Mouse (Mus musculus): ENCODE results near the gene Ptges3. TPM values are rescaled to one million over a fixed set of nuclear protein-coding genes. Genes with fewer than 3 reads are reported as not detected.
A peak's percentile ranks its signal among the peaks of the same experiment; 100 is the strongest.
"Not testable (repeated sequence)": the region's sequence is repeated elsewhere in the genome, so short reads cannot be mapped to it uniquely, and the experiment has no call there.

The Ptges3 gene
- polyA plus RNA-seq, 1 experiment: 168 TPM

DNA sequence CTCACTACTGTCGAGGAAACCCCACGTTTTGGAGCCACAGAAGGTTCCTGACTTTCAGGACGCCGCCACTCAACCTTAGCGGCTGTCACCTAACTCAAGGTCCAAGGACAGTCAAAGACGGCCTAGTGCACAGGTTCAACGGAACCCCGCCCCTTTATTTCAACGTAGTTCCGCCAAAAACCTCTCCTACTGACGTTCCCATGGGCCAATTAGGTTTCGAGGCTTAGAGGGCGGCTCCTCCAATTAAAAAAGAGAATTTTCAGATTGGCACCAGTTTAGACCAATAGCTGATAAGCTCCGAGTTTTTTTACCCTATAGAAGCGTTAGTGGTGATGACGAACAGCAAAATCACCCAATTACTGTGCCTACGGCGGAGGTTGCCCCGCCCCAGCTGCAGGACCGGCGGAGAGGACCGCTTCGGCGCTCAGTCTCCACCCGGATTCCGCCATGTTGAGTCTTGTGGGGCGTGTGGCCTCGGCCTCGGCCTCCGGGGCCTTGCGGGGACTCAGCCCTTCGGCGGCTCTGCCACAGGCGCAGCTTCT is 24.2 kb downstream of the Ptges3 start, which contains the start of gene Atp5b:
Atp5b (plus strand) TSS at position 394 of the 542 bp plus-strand sequence.
- Histone ChIP-seq H3K4me1 (ENCODE audit: control insufficient read depth, insufficient read depth, low read length) (no peaks in the 10 kb centered on the region; the same call in 1 of the 2 replicates), H3K27ac (ENCODE audit: control insufficient read depth, insufficient read depth, low read depth, low read length, poor library complexity) (peak within 1 kb of the TSS; percentile 83), H3K4me3 (replicated peaks; ENCODE audit: control insufficient read depth, low read depth, low read length) (peak within 1 kb of the TSS; percentile 96)
- under 1% methylated on average over 34 of the region's 34 CpGs for WGBS
- peak; percentile 96; the same call in 1 of the 2 replicates for TF ChIP-seq POLR2A (IDR thresholded peaks at IDR 0.05; ENCODE audit: borderline replicate concordance, control insufficient read depth, low read depth, low read length)
- TF ChIP-seq CTCF (IDR thresholded peaks at IDR 0.05; ENCODE audit: control insufficient read depth, insufficient read depth, low read length): no peak

DNA sequence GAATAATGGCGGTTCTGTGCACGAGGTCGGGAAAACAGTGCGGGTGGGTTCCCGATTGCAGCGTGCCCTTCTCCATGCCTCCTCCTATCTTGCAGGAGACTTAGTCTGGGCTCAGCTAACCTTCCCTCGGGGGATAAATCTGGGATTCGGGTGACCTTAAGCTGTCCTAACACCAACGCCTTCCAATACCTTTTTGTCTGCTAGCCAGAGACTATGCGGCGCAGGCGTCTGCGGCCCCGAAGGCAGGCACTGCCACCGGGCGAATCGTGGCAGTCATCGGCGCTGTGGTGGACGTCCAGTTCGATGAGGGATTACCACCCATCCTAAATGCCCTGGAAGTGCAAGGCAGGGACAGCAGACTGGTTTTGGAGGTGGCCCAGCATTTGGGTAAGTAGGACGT is 24.9 kb downstream of the Ptges3 start:
- Histone ChIP-seq H3K4me1 (ENCODE audit: control insufficient read depth, insufficient read depth, low read length) (no peaks in the 10 kb centered on the region; the same call in 1 of the 2 replicates), H3K4me3 (replicated peaks; ENCODE audit: control insufficient read depth, low read depth, low read length) (peak overlapping the region; percentile 96), H3K27ac (ENCODE audit: control insufficient read depth, insufficient read depth, low read depth, low read length, poor library complexity) (peak overlapping the region; percentile 83)
- TF ChIP-seq CTCF (IDR thresholded peaks at IDR 0.05; ENCODE audit: control insufficient read depth, insufficient read depth, low read length): no peak
- TF ChIP-seq POLR2A (IDR thresholded peaks at IDR 0.05; ENCODE audit: borderline replicate concordance, control insufficient read depth, low read depth, low read length): no peak
- WGBS: under 1% methylated on average over 22 of the region's 22 CpGs

GRCm38 (mm10) chr10:128084160-128084559 is 25.4 kb downstream of the Ptges3 start:
- Histone ChIP-seq H3K4me1 (ENCODE audit: control insufficient read depth, insufficient read depth, low read length) (no peaks in the 10 kb centered on the region; the same call in 1 of the 2 replicates), H3K4me3 (replicated peaks; ENCODE audit: control insufficient read depth, low read depth, low read length) (peak overlapping the region; percentile 96), H3K27ac (ENCODE audit: control insufficient read depth, insufficient read depth, low read depth, low read length, poor library complexity) (no peak overlapping the region)
- TF ChIP-seq POLR2A (IDR thresholded peaks at IDR 0.05; ENCODE audit: borderline replicate concordance, control insufficient read depth, low read depth, low read length) (no peak), CTCF (IDR thresholded peaks at IDR 0.05; ENCODE audit: control insufficient read depth, insufficient read depth, low read length) (no peak)
- WGBS: 0% methylated on average over 3 of the region's 3 CpGs

DNA sequence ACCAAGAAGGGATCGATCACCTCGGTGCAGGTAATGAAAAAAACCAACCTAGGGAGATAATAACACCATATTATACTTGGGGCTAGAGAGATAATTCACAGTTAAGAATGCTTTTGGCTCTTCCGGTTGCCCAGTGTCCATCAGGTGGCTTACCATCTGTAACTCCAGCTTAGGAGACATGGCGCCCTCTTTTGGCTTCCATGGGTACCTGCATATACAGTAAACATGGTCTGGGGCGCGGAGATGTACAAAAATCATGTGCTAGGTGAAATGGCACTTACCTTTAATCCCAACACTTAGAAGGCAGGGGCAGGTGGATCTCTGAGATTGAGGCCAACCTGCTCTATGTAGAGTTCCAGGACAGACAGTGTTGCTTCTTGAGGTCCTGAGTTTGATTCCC is 27.6 kb downstream of the Ptges3 start:
- WGBS: 65% methylated on average over 6 of the region's 6 CpGs
- Histone ChIP-seq H3K4me1 (ENCODE audit: control insufficient read depth, insufficient read depth, low read length) (no peaks in the 10 kb centered on the region; the same call in 1 of the 2 replicates), H3K4me3 (replicated peaks; ENCODE audit: control insufficient read depth, low read depth, low read length) (no peak overlapping the region), H3K27ac (ENCODE audit: control insufficient read depth, insufficient read depth, low read depth, low read length, poor library complexity) (no peak overlapping the region)
- TF ChIP-seq POLR2A (IDR thresholded peaks at IDR 0.05; ENCODE audit: borderline replicate concordance, control insufficient read depth, low read depth, low read length) (no peak), CTCF (IDR thresholded peaks at IDR 0.05; ENCODE audit: control insufficient read depth, insufficient read depth, low read length) (peak; percentile 40)

- 73% methylated on average over 2 of the region's 2 CpGs for WGBS
These were observed 28.5 kb downstream of the Ptges3 start for GRCm38 (mm10) chr10:128087216-128087615.

GRCm38 (mm10) chr10:128088181-128088580 is 29.4 kb downstream of the Ptges3 start:
- WGBS: 90% methylated on average over 5 of the region's 5 CpGs
- Histone ChIP-seq H3K4me1 (ENCODE audit: control insufficient read depth, insufficient read depth, low read length) (no peaks in the 10 kb centered on the region; the same call in 1 of the 2 replicates), H3K4me3 (replicated peaks; ENCODE audit: control insufficient read depth, low read depth, low read length) (no peak overlapping the region), H3K27ac (ENCODE audit: control insufficient read depth, insufficient read depth, low read depth, low read length, poor library complexity) (no peak overlapping the region)
- TF ChIP-seq CTCF (IDR thresholded peaks at IDR 0.05; ENCODE audit: control insufficient read depth, insufficient read depth, low read length): no peak
- TF ChIP-seq POLR2A (IDR thresholded peaks at IDR 0.05; ENCODE audit: borderline replicate concordance, control insufficient read depth, low read depth, low read length): no peak

More at GRCm38 (mm10) chr10:128087216-128087615, 28.5 kb downstream of the Ptges3 start:
- not testable (repeated sequence) for H3K4me3 ChIP-seq (replicated peaks; ENCODE audit: control insufficient read depth, low read depth, low read length); H3K4me1 ChIP-seq (ENCODE audit: control insufficient read depth, insufficient read depth, low read length); H3K27ac ChIP-seq (ENCODE audit: control insufficient read depth, insufficient read depth, low read depth, low read length, poor library complexity)

GRCm38 (mm10) chr10:128089842-128090241 is 31.1 kb downstream of the Ptges3 start:
- 60% methylated on average over 5 of the region's 5 CpGs for WGBS
- Histone ChIP-seq H3K27ac (ENCODE audit: control insufficient read depth, insufficient read depth, low read depth, low read length, poor library complexity) (no peak overlapping the region), H3K4me3 (replicated peaks; ENCODE audit: control insufficient read depth, low read depth, low read length) (no peak overlapping the region), H3K4me1 (ENCODE audit: control insufficient read depth, insufficient read depth, low read length) (peaks cover 1% of the 10 kb centered on the region; the same call in 1 of the 2 replicates)
- no peak for TF ChIP-seq CTCF (IDR thresholded peaks at IDR 0.05; ENCODE audit: control insufficient read depth, insufficient read depth, low read length)
- TF ChIP-seq POLR2A (IDR thresholded peaks at IDR 0.05; ENCODE audit: borderline replicate concordance, control insufficient read depth, low read depth, low read length): no peak

DNA sequence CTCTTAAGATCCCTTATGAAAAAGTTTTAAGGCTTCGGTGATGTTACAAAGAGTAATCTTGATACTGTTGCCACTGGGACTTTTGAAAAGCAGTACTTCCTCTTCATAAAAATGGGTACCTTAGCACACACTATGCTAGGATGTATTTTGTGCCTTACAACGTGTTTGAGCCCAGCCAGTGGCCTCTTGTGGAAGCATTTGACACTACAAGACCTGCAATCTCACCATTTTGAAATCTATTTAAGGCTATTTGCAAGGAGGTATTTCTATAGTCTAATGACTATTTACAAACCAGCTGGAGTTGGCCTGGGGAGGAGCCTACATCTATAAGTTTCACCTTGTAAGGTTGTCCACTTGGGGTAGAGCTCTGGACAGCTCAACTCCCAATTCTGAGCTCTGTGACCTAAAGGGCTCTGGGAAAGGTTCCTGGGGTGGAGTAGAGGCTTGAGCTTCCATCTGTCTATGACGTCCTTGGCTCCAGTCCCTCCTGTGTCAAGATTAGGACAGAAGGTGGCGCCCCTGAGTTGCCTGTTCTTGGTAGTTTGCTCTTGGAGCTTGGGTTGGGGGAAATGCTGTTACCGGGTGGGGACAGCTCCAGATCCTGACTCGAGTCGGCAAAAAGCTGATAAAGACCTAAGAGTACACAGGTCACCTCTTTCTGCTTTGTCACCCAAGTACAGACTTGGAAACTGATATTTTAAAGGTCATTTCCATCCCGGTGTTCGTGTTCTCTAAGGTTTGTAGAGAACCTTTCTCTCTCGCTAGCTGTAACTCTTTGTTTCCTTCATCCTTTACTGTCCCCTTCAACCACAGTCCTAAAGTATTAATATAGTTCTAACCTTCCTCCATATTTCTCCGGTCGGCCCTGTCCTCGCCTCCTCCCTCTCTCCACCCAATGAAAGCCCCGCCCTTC is 32.2 kb downstream of the Ptges3 start:
- TF ChIP-seq CTCF (IDR thresholded peaks at IDR 0.05; ENCODE audit: control insufficient read depth, insufficient read depth, low read length) (peak; percentile 85), POLR2A (IDR thresholded peaks at IDR 0.05; ENCODE audit: borderline replicate concordance, control insufficient read depth, low read depth, low read length) (no peak)
- 1% methylated on average over 14 of the region's 14 CpGs for WGBS
- Histone ChIP-seq H3K4me3 (replicated peaks; ENCODE audit: control insufficient read depth, low read depth, low read length) (peak overlapping the region; percentile 90), H3K4me1 (ENCODE audit: control insufficient read depth, insufficient read depth, low read length) (peaks cover 3% of the 10 kb centered on the region; the same call in 1 of the 2 replicates), H3K27ac (ENCODE audit: control insufficient read depth, insufficient read depth, low read depth, low read length, poor library complexity) (peak overlapping the region; percentile 95)

Data from bone marrow, adult 2 months (tissue).